Mouse (Mus musculus) megakaryocyte, embryonic 14.5 days (primary cell): ENCODE results near the gene Dgkg.

Experiments
- FLI1 ChIP-seq: IDR thresholded peaks from 2 replicates; pipeline ENCODE4 v1.6.1; 2012; ENCODE audit warnings: low read length, inconsistent platforms, mixed read lengths
- GATA1 ChIP-seq: IDR thresholded peaks from 3 replicates; pipeline ENCODE4 v1.6.1; 2012; ENCODE audit warnings: mixed read lengths, low read length, inconsistent platforms, borderline replicate concordance

DNA sequence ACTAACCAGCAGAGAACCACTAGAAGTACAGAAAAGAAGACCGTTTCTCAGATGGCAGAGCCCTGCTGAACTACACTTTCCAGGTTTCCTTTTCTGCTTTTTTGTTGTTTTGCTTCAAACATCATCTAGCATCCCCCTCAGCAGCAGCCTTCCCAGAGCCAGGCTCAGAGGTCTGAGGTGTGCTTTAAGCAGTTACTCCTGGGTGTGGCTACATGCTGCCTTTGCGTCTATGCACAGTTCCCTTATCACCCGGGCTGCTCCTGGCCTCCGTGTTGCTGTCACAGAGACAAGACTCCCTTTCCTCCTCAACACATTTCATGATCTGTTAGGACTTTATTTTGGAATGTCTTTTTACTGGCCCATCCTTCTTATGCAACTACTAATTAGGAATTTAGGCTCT lies 153.6 kb downstream of the Dgkg start:
- no peak for TF ChIP-seq GATA1
- no peak for TF ChIP-seq FLI1
